Mouse (Mus musculus) kidney, adult 10 weeks (tissue): Measurements from ENCODE around the gene Slc35b1. TPM values are rescaled to one million over a fixed set of nuclear protein-coding genes. Genes with fewer than 3 reads are reported as not detected.

ENCODE experiments used
- polyA plus RNA-seq: library from polyadenylated mRNA; stranded (reverse); fragments of 350-450 nt; fragmentation: Illumina TruSeq; extraction: RNeasy Lipid Tissue Mini Kit (QIAGEN cat#74804); gene quantifications from one replicate; pipeline ENCODE4 v1.2.3, GENCODE M21; 2014; ENCODE audit warnings: low read depth, low replicate concordance

Gene Slc35b1
- 31.7 TPM for polyA plus RNA-seq

DNA sequence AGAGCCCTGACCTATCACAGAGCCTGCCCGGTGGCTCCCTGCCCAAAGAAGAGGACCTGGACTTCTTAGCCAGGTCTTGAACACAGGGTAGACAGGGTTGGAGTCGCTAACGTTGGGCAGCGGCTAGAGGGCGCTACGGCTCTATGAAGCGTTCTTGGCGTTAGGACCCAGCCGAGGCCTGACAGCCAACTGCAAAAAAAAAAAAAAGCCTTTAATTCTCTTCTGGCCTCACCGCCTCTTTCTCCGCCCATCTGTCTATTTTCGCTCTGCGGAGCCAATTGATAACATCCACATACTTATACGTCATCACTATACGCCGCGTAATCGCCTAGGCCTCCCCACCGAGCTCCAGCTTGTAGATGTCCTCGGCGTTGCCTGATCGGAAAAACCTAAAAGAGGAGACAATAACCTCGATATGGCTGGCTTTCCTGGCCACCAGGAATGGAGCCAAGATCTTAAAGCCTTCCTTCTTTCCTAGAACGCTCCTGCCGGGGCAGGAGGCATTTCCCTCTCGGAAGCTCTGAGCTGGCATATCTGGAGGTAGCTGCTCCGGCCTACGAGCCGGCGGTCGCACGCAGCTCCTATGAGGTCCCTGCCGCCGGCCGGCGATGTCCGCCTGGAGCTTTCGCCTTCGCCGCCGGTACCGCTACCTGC lies at the start of gene Slc35b1:
Slc35b1 (plus strand) TSS at position 374 of the 654 bp plus-strand sequence.

DNA sequence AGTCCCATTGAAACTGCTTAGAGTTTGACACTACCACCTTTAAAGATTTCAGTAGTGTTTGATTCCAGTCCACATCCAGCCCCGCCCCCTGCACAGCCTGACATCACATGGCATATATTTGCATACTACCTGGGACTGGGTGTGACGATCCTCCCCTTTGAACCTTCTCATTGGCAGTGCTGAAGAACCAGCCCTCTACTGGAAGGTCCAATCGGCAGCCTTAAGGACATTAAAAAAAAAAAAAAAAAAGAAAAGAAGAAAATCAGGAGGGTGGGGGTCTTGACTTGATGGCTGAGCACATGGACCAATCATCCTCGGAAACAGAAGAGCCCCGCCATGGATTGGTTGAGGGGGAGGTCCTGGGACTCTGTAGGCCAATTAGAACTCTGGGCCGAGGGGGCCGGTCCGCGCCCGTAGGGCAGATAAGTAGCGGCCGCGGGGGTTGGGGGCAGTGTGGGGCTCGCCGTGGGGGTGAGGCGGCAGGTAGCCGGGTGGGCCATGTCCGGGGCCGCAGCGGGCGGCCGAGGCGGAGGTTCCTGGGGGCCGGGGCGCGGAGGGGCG lies 47.8 kb upstream of the Slc35b1 start, which contains the start of gene Fam117a:
Fam117a (plus strand) TSS at position 451 of the 561 bp plus-strand sequence.

DNA sequence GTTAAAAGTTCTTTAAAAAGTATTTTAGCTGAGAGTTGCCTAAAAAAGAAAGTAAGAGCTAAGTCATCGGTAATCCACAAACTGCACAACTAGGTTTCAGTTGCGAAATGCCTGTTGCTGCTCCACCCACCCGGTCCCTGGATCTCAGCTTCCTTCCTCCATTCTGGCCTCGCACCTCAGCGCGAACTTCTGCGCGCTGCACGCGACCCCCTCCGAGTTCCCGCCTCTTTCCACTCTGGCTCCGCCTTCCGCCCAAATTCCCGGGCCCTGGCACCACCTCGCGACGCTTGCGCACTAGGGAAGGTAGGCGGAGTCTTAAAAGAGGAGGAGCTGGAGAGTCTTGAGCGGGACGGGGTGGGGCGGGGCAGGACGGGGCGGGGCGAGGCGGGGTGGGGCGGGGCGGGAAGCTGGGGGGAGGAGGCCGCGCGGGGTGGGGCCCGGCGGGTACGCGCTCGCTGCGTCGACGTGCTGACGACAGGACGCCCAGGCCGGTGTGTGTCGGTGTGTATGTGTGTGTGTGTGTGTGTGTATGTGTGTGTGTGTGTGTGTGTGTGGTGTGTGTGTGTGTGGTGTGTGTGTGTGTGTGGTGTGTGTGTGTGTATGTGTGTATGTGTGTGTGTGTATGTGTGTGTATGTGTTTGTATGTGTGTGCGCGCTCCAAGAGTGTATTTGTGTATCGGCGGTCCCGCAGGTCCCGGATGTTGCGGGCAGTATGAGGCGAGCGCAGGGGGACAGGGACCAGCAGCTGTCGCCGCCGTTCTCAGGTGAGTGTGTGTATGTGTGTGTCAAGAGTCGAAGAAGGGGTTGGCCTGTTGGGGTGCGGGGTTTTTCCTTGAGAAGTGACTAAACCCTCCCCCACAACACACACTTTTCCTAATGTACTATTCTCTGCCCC lies 29.4 kb downstream of the Slc35b1 start, which contains the start of gene Spop:
Spop (plus strand) TSS at position 440 of the 895 bp plus-strand sequence.

Other genes with a start within 250 kb of the Slc35b1 start
- not detected for gene Dlx4, start 238.4 kb upstream of the Slc35b1 start, polyA plus RNA-seq
- not detected for gene Tac4, start 123.2 kb upstream of the Slc35b1 start, polyA plus RNA-seq
- gene Kat7, start 74.4 kb upstream of the Slc35b1 start, polyA plus RNA-seq = 29.5 TPM
- gene Fam117a, start 47.7 kb upstream of the Slc35b1 start, polyA plus RNA-seq = 1.1 TPM
- gene Spop, start 29.4 kb downstream of the Slc35b1 start, polyA plus RNA-seq = 136 TPM
- gene Nxph3, start 129.9 kb downstream of the Slc35b1 start, polyA plus RNA-seq = not detected
- gene Ngfr, start 203.0 kb downstream of the Slc35b1 start, polyA plus RNA-seq = 0.12 TPM